Mouse (Mus musculus) brain, adult 2 months (tissue): Measurements from ENCODE around the gene Tuba1c.

ENCODE experiments used
- DNase-seq: peaks from one replicate; pipeline ENCODE4 v3.0.0; 2011; ENCODE audit warnings: low read depth, low spot score

The Tuba1c gene

GRCm38 (mm10) chr15:99029619-99030584 is at the start of gene Tuba1c:
Tuba1c (plus strand) TSS chr15:99029891.
- DNase-seq = peak; percentile 24

GRCm38 (mm10) chr15:98980012-98980614 is 49.6 kb upstream of the Tuba1c start:
- DNase-seq = no peak

- DNase-seq = no peak
These were observed 47.6 kb upstream of the Tuba1c start for GRCm38 (mm10) chr15:98982100-98982499.

- DNase-seq = peak; percentile 58
These were observed 46.1 kb upstream of the Tuba1c start for GRCm38 (mm10) chr15:98983431-98984081.

GRCm38 (mm10) chr15:98984681-98985080 is 45.0 kb upstream of the Tuba1c start:
- no peak for DNase-seq

- DNase-seq = peak; percentile 95
These were observed 44.3 kb upstream of the Tuba1c start for GRCm38 (mm10) chr15:98985240-98985981.

- DNase-seq = no peak
These were observed 43.5 kb upstream of the Tuba1c start for GRCm38 (mm10) chr15:98985982-98986715.

GRCm38 (mm10) chr15:98987077-98987630 is 42.5 kb upstream of the Tuba1c start:
- peak; percentile 67 for DNase-seq

GRCm38 (mm10) chr15:98987661-98988181 is 42.0 kb upstream of the Tuba1c start:
- no peak for DNase-seq

- no peak for DNase-seq
These were observed 40.9 kb upstream of the Tuba1c start for GRCm38 (mm10) chr15:98988787-98989186.

- DNase-seq = no peak
These were observed 39.8 kb upstream of the Tuba1c start for GRCm38 (mm10) chr15:98989701-98990430.

GRCm38 (mm10) chr15:98990669-98991539 is 38.8 kb upstream of the Tuba1c start:
- DNase-seq = peak; percentile 33

- no peak for DNase-seq
These were observed 38.1 kb upstream of the Tuba1c start for GRCm38 (mm10) chr15:98991540-98992050.

GRCm38 (mm10) chr15:98992086-98992912 is 37.4 kb upstream of the Tuba1c start:
- peak; percentile 97 for DNase-seq

- peak; percentile 96 for DNase-seq
These were observed 36.4 kb upstream of the Tuba1c start for GRCm38 (mm10) chr15:98993093-98993793.

GRCm38 (mm10) chr15:98993865-98994264 is 35.8 kb upstream of the Tuba1c start:
- DNase-seq = peak; percentile 98
